Mouse (Mus musculus) neural tube, embryonic 12.5 days (tissue): ENCODE data around the gene Slc26a3. TPM values are rescaled to one million over a fixed set of nuclear protein-coding genes. Genes with fewer than 3 reads are reported as not detected.

Experiments used
- ATAC-seq: fragments of 200-750 bp; cut with Nextera tagmentation; 2 replicates; pipeline ENCODE4 v1.8.0; 2017; ENCODE audit warnings: low read depth, mild to moderate bottlenecking, moderate TSS enrichment, moderate library complexity; ENCODE audit not compliant: low FRiP score
- H3K27ac ChIP-seq: fragments of 300-500 bp; sonication (generic); 2 replicates; pipeline ENCODE4 v1.5.1; 2016
- H3K27me3 ChIP-seq: fragments of 300-500 bp; sonication (generic); replicated peaks from 2 replicates; pipeline ENCODE4 v1.6.1; 2016; ENCODE audit warnings: mild to moderate bottlenecking
- H3K36me3 ChIP-seq: fragments of 300-500 bp; sonication (generic); 2 replicates; pipeline ENCODE4 v1.6.1; 2016; ENCODE audit warnings: mild to moderate bottlenecking
- H3K4me1 ChIP-seq: fragments of 300-500 bp; sonication (generic); 2 replicates; pipeline ENCODE4 v1.6.1; 2016
- H3K4me2 ChIP-seq: fragments of 300-500 bp; sonication (generic); replicated peaks from 2 replicates; pipeline ENCODE4 v1.6.1; 2016; ENCODE audit warnings: mild to moderate bottlenecking
- H3K4me3 ChIP-seq: fragments of 300-500 bp; sonication (generic); 2 replicates; pipeline ENCODE4 v1.5.1; 2016
- H3K9ac ChIP-seq: fragments of 300-500 bp; sonication (generic); 2 replicates; pipeline ENCODE4 v1.6.1; 2016; ENCODE audit warnings: mild to moderate bottlenecking
- H3K9me3 ChIP-seq: fragments of 300-500 bp; sonication (generic); 2 replicates; pipeline ENCODE4 v1.6.1; 2016; ENCODE audit warnings: mild to moderate bottlenecking
- WGBS: fragments of 180-500 bp; shearing (Covaris S2); methylation state at CpG from one replicate; pipeline ENCODE4 v1.1.7; 2016; 5-methylcytosine and 5-hydroxymethylcytosine counted together
- polyA plus RNA-seq: library from polyadenylated mRNA; unstranded; fragments of >200 nt; fragmentation: Nextera tagmentation; extraction: Ambion mirVana; gene quantifications from 2 replicates; pipeline ENCODE4 v1.2.1, GENCODE M21; 2016

Slc26a3 gene
- polyA plus RNA-seq, 1 experiment from 2014 or later = not detected

GRCm38 (mm10) chr12:31380878-31381277, 9.8 kb upstream of the Slc26a3 start:
- H3K9ac ChIP-seq = no peak overlapping the region
- 43% methylated on average over 2 of the region's 2 CpGs for WGBS

DNA sequence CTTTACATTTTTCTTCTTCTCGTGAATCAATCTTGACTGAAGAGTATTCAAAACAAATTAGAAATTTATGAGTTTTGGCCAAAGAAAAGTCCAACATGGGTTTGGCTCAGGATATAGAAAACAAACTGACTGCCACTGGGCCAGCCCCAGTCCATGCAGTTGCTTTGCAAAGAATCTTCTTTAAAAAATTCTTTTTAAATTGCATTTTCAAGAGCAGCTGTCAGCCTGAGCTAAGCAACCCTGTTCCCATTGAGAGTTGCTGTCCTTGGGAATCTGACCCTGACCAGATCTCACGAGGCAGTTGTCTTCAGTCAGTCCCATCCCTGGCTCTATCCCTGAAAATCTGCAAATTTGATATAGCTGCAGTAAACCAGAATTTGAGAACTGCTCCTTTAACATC, 8.2 kb upstream of the Slc26a3 start:
- Histone ChIP-seq H3K4me2 (no peak overlapping the region), H3K9me3 (no peaks in the 10 kb centered on the region), H3K4me3 (no peak overlapping the region), H3K36me3 (no peaks in the 10 kb centered on the region), H3K27me3 (no peaks in the 10 kb centered on the region), H3K9ac (no peak overlapping the region), H3K27ac (no peak overlapping the region), H3K4me1 (no peaks in the 10 kb centered on the region)
- ATAC-seq = no peak
- WGBS = 78% methylated on average over 2 of the region's 2 CpGs

More at GRCm38 (mm10) chr12:31380878-31381277, 9.8 kb upstream of the Slc26a3 start:
- no peak overlapping the region for H3K4me3 ChIP-seq
- ATAC-seq = no peak
- no peaks in the 10 kb centered on the region for H3K36me3 ChIP-seq
- no peak overlapping the region for H3K27ac ChIP-seq
- no peaks in the 10 kb centered on the region for H3K27me3 ChIP-seq
- H3K4me2 ChIP-seq = no peak overlapping the region
- 0 out of 2 replicates have a peak, but pooled peaks cover 3% of the 10 kb centered on the region for H3K4me1 ChIP-seq
- no peaks in the 10 kb centered on the region for H3K9me3 ChIP-seq

DNA sequence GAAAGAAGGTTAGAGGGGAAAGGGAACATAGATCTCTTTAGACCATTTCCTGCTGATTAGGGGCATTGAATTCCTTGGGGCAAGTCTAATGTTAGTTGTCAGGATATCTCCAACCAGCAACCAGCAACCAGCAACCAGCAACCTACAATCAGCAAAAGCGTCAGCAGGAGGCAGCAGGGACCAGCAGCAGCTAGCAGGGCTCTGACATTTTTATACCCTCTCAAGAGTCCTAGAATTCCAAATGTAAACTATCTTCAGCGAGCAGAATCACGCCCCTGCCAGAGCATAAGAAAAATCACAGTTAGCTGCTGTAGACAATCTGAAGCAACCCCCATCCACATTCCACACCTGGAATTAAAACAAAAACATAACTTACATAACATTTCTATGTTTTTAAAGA, 3.4 kb upstream of the Slc26a3 start:
- Histone ChIP-seq H3K4me3 (no peak overlapping the region), H3K4me1 (no peaks in the 10 kb centered on the region), H3K9me3 (no peaks in the 10 kb centered on the region), H3K27me3 (no peaks in the 10 kb centered on the region), H3K4me2 (no peak overlapping the region), H3K27ac (no peak overlapping the region), H3K36me3 (no peaks in the 10 kb centered on the region), H3K9ac (no peak overlapping the region)
- WGBS = 78% methylated on average over 3 of the region's 3 CpGs
- no peak for ATAC-seq

DNA sequence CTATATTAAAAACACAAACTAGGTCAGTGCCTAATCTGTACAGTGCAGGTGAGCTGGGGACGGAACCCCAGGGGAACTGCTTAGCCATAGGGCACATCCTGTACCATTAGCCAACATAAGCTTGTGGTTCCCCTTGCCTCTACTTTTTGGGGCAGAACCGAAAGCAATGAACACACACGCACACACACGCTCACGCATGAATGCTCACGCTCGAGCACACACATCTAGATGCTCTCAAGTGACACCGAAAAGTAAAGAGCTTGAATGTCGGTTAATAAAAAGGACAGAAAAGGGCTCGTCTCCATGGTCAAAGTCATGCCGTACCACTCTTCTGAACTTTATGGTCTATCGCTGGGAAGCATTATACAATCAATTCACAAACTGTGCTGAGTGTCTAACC, 1.0 kb downstream of the Slc26a3 start:
- WGBS = 94% methylated on average over 12 of the region's 12 CpGs
- Histone ChIP-seq H3K4me3 (no peak overlapping the region), H3K27ac (no peak overlapping the region), H3K27me3 (no peaks in the 10 kb centered on the region), H3K9ac (no peak overlapping the region), H3K4me2 (no peak overlapping the region), H3K4me1 (no peaks in the 10 kb centered on the region), H3K36me3 (no peaks in the 10 kb centered on the region), H3K9me3 (no peaks in the 10 kb centered on the region)
- no peak for ATAC-seq

- no peaks in the 10 kb centered on the region for H3K27me3 ChIP-seq
- H3K36me3 ChIP-seq = no peaks in the 10 kb centered on the region
- no peak for ATAC-seq
- H3K9me3 ChIP-seq = no peaks in the 10 kb centered on the region
- no peaks in the 10 kb centered on the region for H3K4me1 ChIP-seq
- H3K4me3 ChIP-seq = no peak overlapping the region
- WGBS = 94% methylated on average over 1 of the region's 1 CpGs
- no peak overlapping the region for H3K4me2 ChIP-seq
- no peak overlapping the region for H3K9ac ChIP-seq
- H3K27ac ChIP-seq = no peak overlapping the region
Measured at GRCm38 (mm10) chr12:31395895-31396294, 5.2 kb downstream of the Slc26a3 start.

GRCm38 (mm10) chr12:31397709-31398108, 7.0 kb downstream of the Slc26a3 start:
- Histone ChIP-seq H3K9me3 (no peaks in the 10 kb centered on the region), H3K27ac (no peak overlapping the region), H3K9ac (no peak overlapping the region), H3K27me3 (no peaks in the 10 kb centered on the region), H3K4me2 (no peak overlapping the region), H3K36me3 (no peaks in the 10 kb centered on the region), H3K4me3 (no peak overlapping the region), H3K4me1 (no peaks in the 10 kb centered on the region)
- WGBS = 88% methylated on average over 4 of the region's 4 CpGs
- no peak for ATAC-seq

DNA sequence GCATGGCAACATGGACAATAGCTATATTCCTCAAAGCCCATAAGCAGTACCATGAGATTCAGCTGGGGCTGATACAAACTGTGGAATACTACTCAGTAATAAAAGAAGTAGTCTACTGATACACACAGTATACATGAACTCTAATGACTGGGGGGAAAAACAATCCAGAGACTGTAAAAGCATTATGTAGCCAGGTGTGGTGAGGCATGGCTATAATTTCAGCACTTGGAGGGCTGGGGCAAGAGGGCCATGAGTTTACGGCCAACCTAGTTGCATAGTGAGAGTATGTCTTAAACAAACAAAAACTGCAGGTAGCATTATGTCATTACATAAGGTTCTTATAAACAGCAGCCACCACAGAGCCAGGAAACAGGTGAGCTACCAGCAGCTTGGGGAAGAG, 10.2 kb downstream of the Slc26a3 start:
- no peak overlapping the region for H3K9ac ChIP-seq
- H3K36me3 ChIP-seq = no peaks in the 10 kb centered on the region
- no peak for ATAC-seq
- H3K4me3 ChIP-seq = no peak overlapping the region
- no peaks in the 10 kb centered on the region for H3K4me1 ChIP-seq
- 81% methylated on average over 1 of the region's 1 CpGs for WGBS
- no peak overlapping the region for H3K4me2 ChIP-seq
- no peaks in the 10 kb centered on the region for H3K9me3 ChIP-seq
- H3K27me3 ChIP-seq = no peaks in the 10 kb centered on the region
- H3K27ac ChIP-seq = no peak overlapping the region

GRCm38 (mm10) chr12:31401930-31402329, 11.3 kb downstream of the Slc26a3 start:
- Histone ChIP-seq H3K9me3 (no peaks in the 10 kb centered on the region), H3K36me3 (no peaks in the 10 kb centered on the region), H3K4me1 (no peaks in the 10 kb centered on the region), H3K27ac (no peak overlapping the region), H3K4me2 (no peak overlapping the region), H3K4me3 (no peak overlapping the region), H3K27me3 (no peaks in the 10 kb centered on the region), H3K9ac (no peak overlapping the region)
- 90% methylated on average over 6 of the region's 6 CpGs for WGBS
- no peak for ATAC-seq

GRCm38 (mm10) chr12:31404575-31405240, 14.0 kb downstream of the Slc26a3 start:
- ATAC-seq = no peak
- Histone ChIP-seq H3K4me1 (no peaks in the 10 kb centered on the region), H3K27me3 (no peaks in the 10 kb centered on the region), H3K36me3 (no peaks in the 10 kb centered on the region), H3K9ac (no peak overlapping the region), H3K9me3 (no peaks in the 10 kb centered on the region), H3K27ac (no peak overlapping the region), H3K4me2 (no peak overlapping the region), H3K4me3 (no peak overlapping the region)
- 82% methylated on average over 5 of the region's 5 CpGs for WGBS

GRCm38 (mm10) chr12:31415971-31416370, 25.3 kb downstream of the Slc26a3 start:
- Histone ChIP-seq H3K9ac (no peak overlapping the region), H3K27ac (no peak overlapping the region), H3K4me2 (no peak overlapping the region), H3K36me3 (no peaks in the 10 kb centered on the region), H3K27me3 (no peaks in the 10 kb centered on the region), H3K4me3 (no peak overlapping the region), H3K9me3 (no peaks in the 10 kb centered on the region), H3K4me1 (no peaks in the 10 kb centered on the region)
- no peak for ATAC-seq
- 78% methylated on average over 2 of the region's 2 CpGs for WGBS

GRCm38 (mm10) chr12:31421901-31422574, 31.4 kb downstream of the Slc26a3 start:
- Histone ChIP-seq H3K27ac (no peak overlapping the region), H3K4me1 (no peaks in the 10 kb centered on the region), H3K9me3 (no peaks in the 10 kb centered on the region), H3K4me3 (no peak overlapping the region), H3K36me3 (no peaks in the 10 kb centered on the region), H3K9ac (no peak overlapping the region), H3K27me3 (no peaks in the 10 kb centered on the region), H3K4me2 (no peak overlapping the region)
- ATAC-seq = no peak
- WGBS = 80% methylated on average over 3 of the region's 3 CpGs

DNA sequence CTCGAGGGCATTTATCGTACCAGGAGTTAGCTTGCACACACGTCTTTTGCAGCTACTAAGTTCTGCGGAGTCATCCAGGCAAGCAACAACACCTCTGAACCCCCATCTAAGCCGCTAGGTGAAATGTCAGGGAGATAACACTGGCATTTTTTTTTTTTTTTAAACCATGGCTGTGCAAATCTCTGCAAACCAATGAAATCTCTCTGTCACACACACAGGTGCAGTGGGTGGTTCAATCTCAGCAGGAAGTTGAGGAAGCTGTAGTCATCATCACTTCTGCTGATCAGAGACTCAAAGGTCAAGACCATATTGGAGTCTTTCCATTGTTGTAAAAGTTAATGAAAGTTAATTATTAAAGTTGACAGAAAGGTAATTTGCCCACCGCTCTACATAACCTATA, 47.1 kb downstream of the Slc26a3 start:
- WGBS = 76% methylated on average over 6 of the region's 6 CpGs
- H3K9ac ChIP-seq = no peak overlapping the region
- no peak overlapping the region for H3K4me3 ChIP-seq
- no peaks in the 10 kb centered on the region for H3K4me1 ChIP-seq
- H3K27me3 ChIP-seq = no peaks in the 10 kb centered on the region
- H3K27ac ChIP-seq = no peak overlapping the region
- ATAC-seq = no peak
- no peak overlapping the region for H3K4me2 ChIP-seq
- H3K36me3 ChIP-seq = no peaks in the 10 kb centered on the region
- H3K9me3 ChIP-seq = no peaks in the 10 kb centered on the region

- H3K9me3 ChIP-seq = no peaks in the 10 kb centered on the region
- WGBS = 82% methylated on average over 2 of the region's 2 CpGs
- H3K4me2 ChIP-seq = no peak overlapping the region
- H3K9ac ChIP-seq = no peak overlapping the region
- no peak overlapping the region for H3K27ac ChIP-seq
- no peaks in the 10 kb centered on the region for H3K36me3 ChIP-seq
- ATAC-seq = no peak
- H3K4me1 ChIP-seq = peaks cover 6% of the 10 kb centered on the region; the same call in 1 of the 2 replicates
- H3K27me3 ChIP-seq = no peaks in the 10 kb centered on the region
- no peak overlapping the region for H3K4me3 ChIP-seq
Measured at GRCm38 (mm10) chr12:31439612-31440011, 48.9 kb downstream of the Slc26a3 start.
